Mouse (Mus musculus): Measurements from ENCODE around the gene Rtf2.

Gene Rtf2

DNA sequence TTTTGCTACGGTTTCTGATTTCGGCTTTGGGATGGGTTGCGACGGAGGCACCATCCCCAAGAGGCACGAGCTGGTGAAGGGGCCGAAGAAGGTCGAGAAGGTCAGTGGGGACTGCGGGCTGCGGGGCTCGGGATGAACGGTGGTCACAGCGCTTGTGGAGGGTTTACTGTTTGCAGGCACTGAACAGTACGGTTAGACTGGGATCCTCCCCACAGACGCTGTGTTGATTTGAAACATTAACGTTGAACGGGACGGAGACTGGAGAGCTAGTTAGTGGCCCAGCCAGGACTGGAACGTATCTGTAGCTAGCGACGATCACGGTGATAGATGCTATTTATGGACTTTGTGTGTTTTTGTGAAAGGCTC, 267 bp downstream of the Rtf2 start:
- no peak for DNase-seq (ENCODE audit: low spot score)

DNA sequence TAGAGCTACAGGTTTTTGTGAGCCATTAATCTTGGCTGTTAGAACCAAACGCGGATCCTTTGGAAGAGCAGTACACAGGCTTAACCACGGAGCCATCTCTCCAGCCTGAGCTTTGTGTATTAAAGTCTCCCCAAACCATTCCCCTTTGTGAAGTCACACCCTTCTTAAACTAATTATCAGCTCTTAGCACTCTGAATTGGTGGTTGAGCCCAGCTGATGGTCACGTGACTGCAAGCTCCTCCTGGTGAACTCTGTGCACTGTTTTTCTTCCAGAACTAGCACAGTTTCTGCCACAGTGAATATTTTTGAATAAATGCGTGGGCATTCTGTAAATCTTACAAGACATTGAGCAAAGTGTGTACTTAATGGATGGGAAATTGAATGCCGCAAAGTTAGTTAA, 820 bp downstream of the Rtf2 start:
- no peak for DNase-seq (ENCODE audit: low spot score)

DNA sequence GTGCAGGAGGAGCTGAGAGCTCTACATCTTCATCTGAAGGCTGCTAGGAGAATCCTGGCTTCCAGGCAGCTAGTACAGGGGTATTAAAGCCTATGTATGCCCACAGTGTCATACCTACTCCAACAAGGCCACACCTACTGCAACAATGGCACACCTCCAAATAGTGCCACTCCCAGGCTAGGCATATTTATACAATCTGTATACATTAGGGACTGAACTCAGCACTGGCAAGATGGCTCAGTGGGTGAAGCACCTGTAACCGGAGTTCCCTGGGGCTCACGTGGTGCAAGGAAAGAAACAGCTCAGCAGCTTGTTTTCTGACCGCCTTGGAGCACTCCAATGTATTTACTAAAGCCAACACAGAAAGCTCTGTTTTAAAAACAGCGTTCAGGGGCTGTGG, 5.3 kb downstream of the Rtf2 start:
- DNase-seq (ENCODE audit: low spot score): no peak

DNA sequence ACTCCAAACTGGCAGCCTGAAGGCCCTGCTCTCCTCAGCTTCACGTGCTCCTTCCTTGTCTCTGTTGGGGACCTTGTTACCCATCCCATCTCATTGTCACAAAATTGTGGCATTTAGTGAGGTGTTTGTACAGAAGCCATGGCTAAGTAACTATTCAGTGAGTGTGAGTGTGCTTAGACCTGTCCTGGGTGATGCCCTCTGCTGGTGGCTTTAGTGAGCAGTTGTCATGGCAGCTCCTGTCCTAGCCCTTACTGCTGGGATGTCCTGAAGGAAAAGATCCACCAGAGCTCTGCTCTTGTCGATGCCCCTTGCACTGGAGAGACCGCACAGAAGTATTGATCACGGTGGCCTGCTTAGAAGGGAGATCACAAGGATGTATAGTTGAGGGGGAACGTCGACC, 7.0 kb downstream of the Rtf2 start:
- DNase-seq (ENCODE audit: low spot score): no peak

DNA sequence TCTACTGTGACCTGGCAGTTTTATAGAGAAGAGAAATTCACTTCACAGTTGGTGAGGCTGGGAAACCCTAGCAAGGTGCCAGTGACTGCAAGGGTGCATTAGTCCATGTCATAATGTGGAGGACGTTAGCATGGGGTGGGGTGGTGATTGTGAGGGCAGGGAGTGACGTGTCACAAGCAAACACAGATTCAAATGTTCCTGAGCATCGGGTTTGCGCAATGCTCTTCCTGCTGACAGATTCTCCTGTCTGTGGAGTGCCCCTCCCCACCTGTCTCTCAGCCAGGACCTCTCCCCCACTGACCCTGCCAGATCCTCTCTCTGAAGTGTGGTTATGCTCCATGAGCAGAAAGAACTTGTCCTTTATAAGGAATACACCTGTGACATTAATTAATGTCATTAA, 8.0 kb downstream of the Rtf2 start:
- DNase-seq (ENCODE audit: low spot score): no peak

DNA sequence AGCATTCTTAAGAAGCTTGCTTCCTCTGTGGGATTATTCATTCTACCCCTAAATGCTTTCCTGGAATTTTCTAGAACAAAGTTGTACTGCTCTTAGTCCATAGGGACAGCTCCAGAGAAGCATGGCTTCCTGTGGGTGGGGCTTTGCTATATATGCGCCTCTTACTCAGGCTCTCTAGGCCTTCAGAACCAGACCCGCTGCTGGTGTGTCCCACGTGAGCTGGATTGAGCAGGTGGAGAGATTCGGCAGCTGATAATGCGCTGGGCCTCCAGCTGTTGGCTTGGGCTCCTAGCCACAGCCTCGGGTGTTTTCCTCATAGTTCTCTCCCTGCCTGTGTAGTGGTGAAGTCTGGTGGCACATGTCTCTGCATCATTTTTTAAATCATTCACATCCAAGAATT, 10.3 kb downstream of the Rtf2 start:
- no peak for DNase-seq (ENCODE audit: low spot score)

DNA sequence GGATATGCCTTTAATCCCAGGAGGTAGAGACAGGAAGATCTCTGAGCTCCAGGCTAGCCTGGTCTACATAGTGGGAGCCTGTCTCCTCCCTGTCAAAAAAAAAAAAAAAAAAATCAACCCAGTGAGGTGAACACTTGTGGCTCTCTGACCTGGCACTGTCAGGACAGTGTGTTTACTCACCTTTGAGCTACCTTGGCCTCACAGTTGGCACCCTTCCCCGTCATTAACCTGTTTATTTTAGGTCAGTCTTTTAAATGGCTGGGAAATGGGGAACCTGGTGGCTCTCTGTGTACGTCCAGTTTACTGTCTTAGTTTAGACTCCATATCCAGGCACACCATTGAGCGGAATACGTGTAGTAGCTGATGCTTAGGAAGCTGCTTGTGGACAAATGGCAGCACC, 11.7 kb downstream of the Rtf2 start:
- no peak for DNase-seq (ENCODE audit: low spot score)

DNA sequence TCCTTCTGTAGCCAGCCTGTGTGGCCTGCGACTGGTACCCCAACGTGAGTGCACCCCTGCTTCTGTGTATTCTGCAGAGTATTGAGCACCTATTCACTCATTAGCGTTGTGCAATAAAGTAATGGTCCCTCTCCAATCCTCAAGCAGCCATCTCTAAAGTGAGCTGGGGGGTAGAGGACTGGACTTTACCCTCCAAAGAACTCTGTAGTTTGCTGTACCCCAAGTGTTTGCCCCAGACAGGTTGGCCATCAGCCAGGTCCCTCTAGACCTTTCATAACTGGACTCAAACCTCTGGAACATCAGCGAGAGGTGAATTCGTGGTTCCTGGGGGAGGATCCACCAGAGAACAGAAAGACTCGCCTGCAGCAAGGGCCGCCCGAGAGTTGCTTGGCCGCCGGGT, 12.1 kb downstream of the Rtf2 start:
- no peak for DNase-seq (ENCODE audit: low spot score)

DNA sequence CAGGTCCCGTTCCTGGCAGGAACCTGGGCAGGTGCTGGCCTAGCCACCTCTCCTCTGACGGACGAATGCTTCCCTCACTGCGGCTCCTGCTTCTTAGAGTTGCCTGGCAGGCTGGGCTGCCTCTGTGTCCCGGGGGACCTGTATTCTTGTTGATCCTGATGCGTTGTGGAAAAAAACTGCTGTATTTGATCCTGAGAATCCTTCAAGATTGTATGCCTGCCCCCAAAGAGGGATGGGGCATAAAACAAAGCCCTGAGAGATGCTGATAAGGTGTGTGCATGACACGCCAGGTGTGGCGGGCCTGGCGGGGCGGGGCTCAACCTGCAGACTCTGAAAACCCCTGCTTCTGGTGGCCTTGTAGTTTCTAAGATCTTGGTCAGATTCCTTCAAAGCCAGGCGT, 18.1 kb downstream of the Rtf2 start, which contains the start of gene Gcnt7:
Gcnt7 (minus strand) TSS at position 101 of the 400 bp plus-strand sequence.
- DNase-seq (ENCODE audit: low spot score): no peak

DNA sequence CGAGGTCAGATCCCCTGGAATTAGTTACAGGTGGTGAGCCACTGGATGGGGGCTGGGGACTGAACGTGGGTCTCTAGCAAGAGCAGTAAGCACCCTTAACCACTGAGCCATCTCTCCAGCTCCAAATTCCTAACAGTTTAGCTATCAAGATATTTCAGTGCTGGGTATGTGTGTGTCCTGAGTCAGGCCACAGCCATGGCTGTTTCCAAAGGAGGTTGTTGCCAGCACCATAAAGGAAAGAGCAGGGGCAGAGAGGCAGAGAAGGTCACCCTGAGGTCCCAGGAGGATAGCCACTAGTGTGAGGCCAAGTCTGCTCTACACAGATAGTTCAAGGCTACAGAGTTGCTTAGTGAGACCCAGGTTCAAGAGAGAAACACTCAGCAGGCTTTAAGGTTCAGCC, 20.3 kb downstream of the Rtf2 start:
- no peak for DNase-seq (ENCODE audit: low spot score)

DNA sequence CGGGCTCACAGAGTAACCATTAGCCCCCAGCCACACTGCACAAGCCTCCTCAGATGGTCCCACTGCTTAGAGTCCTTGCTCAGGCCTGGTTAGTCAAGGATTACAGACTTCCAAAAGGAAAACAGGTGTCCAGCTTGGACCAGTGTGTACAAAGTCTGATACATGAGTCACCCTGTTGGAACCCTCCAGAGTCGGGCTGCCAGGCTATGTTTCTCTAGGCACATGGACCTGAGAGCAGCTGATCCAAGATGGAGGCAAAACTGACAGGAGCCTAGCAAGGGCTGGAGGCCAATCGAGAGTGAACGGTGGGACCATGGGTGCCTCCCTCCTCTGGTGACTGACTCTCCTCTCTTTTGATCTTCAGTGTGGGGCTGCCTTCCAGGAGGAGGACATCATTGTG, 22.5 kb downstream of the Rtf2 start:
- no peak for DNase-seq (ENCODE audit: low spot score)

DNA sequence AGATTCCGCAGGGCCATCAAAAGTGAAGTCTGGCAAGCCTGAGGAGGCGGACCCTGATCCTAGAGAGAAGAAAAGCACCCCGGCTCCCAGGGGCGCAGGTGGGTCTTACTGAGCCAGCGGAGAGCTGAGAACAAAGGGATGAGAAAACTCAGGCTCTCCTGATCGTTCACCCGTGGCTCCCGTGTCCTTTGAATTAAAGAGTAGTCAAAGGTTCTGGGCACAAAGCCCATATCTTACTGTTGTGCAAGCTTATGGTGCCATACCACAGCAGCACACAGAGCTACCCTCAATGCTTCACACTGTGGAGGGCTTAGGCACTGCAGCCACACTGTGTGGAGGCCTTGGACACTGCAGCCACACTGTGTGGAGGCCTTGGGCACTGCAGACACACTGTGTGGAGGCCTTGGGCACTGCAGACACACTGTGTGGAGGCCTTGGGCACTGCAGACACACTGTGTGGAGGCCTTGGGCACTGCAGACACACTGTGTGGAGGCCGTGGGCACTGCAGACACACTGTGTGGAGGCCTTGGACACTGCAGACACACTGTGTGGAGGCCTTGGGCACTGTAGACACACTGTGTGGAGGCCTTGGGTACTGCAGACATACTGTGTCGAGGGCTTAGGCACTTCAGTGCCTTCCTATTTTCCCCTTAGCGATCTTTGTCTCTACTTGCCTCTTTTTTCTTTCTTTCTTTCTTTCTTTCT, 26.2 kb downstream of the Rtf2 start:
- DNase-seq (ENCODE audit: low spot score): no peak

DNA sequence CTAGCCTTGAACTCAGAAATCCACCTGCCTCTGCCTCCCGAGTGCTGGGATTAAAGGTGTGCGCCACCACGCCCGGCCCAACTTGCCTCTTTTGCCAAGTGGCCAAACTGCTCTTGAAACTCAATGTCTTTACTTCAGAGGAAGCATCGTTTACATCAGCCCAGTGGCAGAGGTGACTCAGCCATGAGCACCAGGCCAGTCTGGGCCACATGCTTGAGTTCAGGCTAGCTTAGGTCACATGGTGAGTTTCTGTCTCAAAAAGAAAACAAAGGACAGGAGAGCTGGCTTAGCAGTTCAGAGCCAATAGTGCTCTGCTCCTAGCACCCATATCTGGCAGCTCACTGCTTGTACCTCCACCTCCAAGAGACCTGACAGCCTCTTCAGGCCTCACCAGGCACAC, 26.9 kb downstream of the Rtf2 start:
- DNase-seq (ENCODE audit: low spot score): no peak

DNA sequence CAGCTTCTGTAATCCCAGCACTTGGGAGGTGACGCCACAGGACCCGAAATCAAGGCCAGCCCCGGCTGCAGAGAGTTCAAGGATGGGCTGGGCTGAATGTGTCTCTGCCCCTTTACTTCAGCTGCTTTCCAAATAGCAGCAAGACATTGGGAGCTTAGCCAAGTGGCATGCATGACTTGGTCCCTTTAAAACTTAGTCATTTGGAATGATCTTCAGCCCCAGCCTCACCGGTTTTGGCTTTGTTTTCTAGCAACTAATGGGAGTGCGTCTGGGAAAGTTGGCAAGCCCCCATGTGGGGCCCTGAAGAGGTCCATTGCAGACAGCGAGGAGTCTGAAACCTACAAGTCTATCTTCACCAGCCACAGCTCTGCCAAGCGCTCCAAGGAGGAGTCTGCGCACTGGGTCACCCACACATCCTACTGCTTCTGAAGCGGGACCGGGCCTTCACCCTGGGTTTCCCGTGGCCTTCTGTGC, 28.0 kb downstream of the Rtf2 start:
- DNase-seq (ENCODE audit: low spot score): peak; percentile 50

DNA sequence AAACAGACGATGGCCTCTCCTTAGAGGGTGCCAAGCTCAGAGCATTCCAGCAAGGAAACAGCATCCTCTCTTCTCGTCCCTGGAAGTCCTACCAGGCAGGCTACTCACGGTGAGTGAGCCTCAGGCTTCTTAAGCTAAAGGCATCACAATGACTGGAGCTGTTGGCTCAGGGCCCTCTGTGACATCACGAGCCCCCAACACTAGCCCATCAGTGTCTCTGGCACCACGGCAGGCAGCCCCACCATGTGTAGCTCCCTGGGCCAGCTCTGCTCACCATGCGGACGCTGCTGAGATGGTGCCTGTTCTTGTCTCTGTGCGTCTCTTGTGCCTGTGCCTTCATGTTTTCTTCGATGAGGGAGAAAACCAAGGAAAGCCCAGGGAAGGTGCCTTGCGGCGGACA, 32.0 kb downstream of the Rtf2 start, which contains the start of gene Fam209:
Fam209 (plus strand) TSS at position 203 of the 400 bp plus-strand sequence.
- no peak for DNase-seq (ENCODE audit: low spot score)

DNA sequence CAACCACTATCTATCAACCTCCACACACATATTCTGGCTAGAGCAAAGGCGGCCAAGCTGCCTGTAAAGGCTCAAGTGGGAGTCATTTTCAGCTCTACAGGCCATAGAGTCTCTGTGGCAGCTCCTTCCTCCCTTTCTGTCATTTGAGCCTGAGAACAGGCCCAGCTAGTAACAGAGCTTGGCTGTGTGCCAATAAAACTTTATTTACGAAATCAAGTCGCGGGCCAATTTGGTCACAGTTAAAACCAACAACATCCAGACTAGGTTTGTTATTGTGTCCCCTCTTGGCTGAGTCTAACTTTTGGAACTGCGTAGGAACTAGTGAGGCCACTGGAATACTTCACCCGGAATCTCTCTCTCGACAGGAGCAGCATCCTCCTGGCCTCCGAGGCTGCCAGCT, 33.2 kb downstream of the Rtf2 start:
- no peak for DNase-seq (ENCODE audit: low spot score)

DNA sequence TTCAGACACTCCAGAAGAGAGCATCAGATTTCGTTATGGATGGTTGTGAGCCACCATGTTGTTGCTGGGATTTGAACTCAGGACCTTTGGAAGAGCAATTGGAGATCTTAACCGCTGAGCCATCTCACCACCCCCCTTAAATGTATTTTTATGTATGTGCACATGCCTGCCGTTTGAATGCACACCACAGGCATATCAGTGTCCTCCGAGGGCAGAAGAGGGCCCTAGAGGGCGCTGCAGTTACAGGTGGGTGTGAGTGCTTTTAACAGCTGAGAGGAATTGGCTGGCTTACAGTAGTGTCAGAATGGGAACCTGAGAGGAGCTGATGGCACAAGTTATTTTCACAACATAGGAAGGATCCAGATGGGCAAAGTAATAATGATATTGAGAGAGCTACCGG, 34.6 kb downstream of the Rtf2 start:
- DNase-seq (ENCODE audit: low spot score): no peak

DNA sequence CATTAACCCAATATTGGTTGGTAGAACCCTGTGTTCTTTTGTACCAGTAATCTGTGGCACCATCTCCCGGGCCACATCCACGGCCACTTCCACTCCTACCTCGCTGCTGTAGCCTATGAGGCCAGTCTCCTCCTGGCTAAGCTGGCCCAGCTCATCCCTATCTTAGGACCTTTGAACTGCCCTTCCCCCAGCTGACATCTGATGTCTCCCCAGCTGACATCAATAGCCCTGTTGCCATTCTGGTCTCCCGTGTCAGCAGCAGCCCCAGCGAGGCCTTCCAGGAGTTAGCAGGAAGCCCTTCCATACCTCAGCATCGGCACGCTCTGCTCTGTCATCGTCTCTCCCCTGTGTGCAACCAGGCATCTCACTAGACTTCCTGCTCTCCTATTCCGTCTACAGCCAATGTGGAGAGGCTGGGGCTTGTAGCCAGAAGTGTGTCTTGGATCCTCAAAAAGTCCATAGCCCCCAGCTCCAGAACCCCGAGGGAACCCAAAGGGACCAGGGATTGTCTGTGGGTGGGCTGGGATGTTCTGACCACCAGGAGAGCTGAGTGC, 36.4 kb downstream of the Rtf2 start:
- no peak for DNase-seq (ENCODE audit: low spot score)

DNA sequence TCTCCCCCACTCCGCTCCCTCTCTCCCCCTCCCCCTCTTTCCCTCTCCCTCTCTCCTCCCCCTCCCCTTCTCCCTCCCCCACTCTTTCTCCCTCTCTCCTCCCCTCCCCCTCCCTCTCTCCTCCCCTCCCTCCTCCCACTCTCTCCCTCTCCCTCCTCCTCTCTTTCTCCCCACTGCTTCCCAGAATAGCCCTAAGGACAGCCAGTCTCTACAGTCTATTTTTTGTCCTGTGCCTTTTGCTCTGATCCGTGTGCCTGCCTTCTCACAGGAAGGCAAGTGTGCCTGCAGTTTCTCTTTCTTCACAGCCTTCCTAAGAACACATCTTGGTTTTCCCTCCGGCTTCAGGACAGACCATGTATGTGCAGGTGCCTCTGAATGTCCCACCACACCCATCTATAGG, 37.0 kb downstream of the Rtf2 start:
- DNase-seq (ENCODE audit: low spot score): no peak

DNA sequence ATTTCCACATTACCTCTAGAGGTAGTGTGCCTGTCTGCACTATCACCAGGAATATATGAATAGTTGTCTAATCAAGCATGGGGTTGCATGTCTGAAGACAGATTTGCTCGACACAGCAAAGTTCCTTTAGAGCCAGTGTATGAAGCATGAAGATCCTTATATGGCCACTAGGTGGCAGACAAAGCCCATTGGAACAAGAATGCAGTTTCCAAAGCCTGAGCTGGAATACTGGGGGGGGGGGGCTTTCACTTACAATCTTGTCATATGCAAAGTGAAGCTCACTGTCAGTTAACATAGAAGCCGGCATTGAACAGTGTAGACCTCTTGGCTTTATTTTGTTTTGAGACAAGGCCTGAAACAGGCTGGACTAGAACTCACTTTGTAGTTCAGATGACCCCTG, 37.5 kb downstream of the Rtf2 start:
- DNase-seq (ENCODE audit: low spot score): no peak

DNA sequence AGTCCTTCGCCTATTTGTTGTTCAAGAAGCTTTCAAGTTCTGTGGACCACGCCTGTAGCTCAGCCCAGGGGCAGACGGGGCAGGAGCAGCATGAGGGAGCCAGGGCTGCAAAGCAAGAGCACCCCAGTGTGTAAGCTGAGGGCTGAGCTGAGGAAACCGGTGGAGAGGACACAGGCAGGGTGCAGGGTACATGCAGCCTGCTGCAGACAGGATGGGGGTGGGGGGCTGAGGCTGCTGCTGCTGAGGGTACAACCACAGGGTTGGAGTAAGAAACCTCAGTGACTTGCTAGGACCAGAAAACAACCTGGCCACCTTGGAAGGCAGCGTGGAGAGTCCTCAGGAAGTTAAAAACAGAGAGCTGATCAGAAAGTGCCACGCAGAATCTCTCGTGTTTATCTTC, 39.9 kb downstream of the Rtf2 start:
- DNase-seq (ENCODE audit: low spot score): no peak

DNA sequence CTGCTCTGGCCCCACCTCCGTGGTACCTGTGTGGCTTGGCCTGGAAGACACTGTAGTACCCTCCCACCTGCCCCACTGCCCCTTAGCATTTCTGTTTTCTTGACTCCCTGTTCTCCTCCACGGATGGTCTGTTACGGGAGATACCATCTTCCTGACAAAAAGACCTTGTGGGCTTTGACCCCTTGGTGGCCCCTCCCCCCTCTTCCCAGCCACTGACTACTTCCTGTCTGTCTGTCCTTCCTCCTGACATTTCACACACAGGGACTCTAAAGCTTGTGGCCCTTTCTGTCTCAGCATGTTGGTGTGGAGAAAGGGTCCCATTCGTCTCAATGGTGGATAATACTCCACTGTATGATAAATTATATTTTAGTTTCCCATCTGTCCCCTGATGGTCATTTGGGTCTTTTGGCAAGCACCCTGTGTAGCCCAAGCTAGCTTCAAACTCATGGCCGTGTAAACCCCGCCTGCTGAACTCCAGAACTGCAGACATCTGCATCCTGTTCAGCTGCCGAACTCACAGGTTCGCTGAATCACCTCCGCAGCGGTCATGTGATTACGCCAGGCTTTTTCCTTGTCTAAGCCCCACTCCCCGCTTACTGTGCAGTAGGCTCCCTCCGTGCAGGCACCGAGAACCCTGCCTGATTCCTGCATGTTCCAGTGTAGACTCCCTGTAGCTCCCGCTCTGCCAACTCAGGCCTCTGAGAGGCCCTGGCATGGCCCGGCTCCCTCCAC, 41.5 kb downstream of the Rtf2 start:
- no peak for DNase-seq (ENCODE audit: low spot score)

DNA sequence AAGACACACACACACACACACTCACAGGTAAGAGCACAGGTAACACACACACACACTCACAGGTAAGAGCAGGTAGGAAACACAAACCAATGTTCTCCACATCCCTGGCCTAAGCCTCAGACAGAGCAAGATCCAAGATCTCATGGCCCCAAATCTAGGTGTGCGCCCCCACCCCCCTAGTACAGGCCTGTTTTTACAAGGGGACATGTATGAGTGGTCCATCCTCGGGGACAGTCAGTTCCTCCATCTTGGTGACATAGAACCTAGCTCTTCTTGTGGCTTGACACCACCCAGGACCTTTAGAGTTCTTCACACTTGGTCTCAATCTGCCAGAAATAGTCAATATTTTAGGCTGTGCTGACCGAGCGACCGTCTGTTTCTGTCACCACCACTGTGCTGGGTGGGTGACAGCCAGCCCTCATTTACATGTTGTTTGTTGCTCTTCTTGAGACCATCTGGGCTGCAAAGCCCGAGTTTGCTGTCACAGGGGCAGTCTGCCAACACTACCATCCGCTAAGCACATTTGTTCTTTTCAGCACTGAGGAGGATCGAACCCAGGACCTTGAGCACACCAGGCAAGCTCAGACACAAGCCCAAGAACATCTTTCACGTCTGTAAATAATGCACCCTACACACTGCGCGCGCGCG, 43.5 kb downstream of the Rtf2 start:
- no peak for DNase-seq (ENCODE audit: low spot score)
